Mouse (Mus musculus) myocyte (in vitro differentiated cells): ENCODE measurements around the gene Nod1. TPM values are rescaled to one million over a fixed set of nuclear protein-coding genes. Genes with fewer than 3 reads are reported as not detected.

Experiments used
- H3K27me3 ChIP-seq: one replicate; pipeline ENCODE4 v1.6.1; 2011; ENCODE audit not compliant: control insufficient read depth, insufficient read depth, insufficient read length
- H3K36me3 ChIP-seq: one replicate; pipeline ENCODE4 v1.6.1; 2011; ENCODE audit not compliant: control insufficient read depth, insufficient read depth
- H3K4me2 ChIP-seq: one replicate; pipeline ENCODE4 v1.6.1; 2011; ENCODE audit warnings: low read depth, control low read depth
- H3K4me3 ChIP-seq: one replicate; pipeline ENCODE4 v1.5.1; 2011; ENCODE audit warnings: mild to moderate bottlenecking, control low read depth, moderate library complexity
- H3K79me2 ChIP-seq: one replicate; pipeline ENCODE4 v1.6.1; 2011; ENCODE audit not compliant: control insufficient read depth, insufficient read depth
- H3ac ChIP-seq: one replicate; pipeline ENCODE4 v1.6.1; 2011; ENCODE audit not compliant: control insufficient read depth, insufficient read length
- CEBPB ChIP-seq: IDR thresholded peaks from 2 replicates; pipeline ENCODE4 v1.6.1; 2011; ENCODE audit warnings: mild to moderate bottlenecking, moderate library complexity; ENCODE audit not compliant: poor library complexity, insufficient read depth, severe bottlenecking
- E2F4 ChIP-seq: IDR thresholded peaks from one replicate; pipeline ENCODE4 v1.6.1; 2011; ENCODE audit warnings: mild to moderate bottlenecking, control low read depth, moderate library complexity; ENCODE audit not compliant: insufficient read depth
- MAX ChIP-seq: IDR thresholded peaks from one replicate; pipeline ENCODE4 v1.6.1; 2011; ENCODE audit warnings: low read depth, mild to moderate bottlenecking, control low read depth
- MYOD1 ChIP-seq, 3 experiments: IDR thresholded peaks; one replicate each; pipeline ENCODE4 v1.6.1; 2011; ENCODE audit warnings: control low read depth in 2 of 3, low read depth in 2 of 3, mild to moderate bottlenecking in 2 of 3, moderate library complexity in 1 of 3; ENCODE audit not compliant: insufficient read length in 2 of 3, control insufficient read depth in 1 of 3
- MYOG ChIP-seq, 3 experiments: IDR thresholded peaks; one replicate each; pipeline ENCODE4 v1.6.1; 2011; ENCODE audit warnings: control low read depth in 2 of 3, low read depth in 2 of 3, mild to moderate bottlenecking in 2 of 3; ENCODE audit not compliant: insufficient read length in 2 of 3, control insufficient read depth in 1 of 3, insufficient read depth in 1 of 3
- POLR2A ChIP-seq: IDR thresholded peaks from one replicate; pipeline ENCODE4 v1.6.1; 2011; ENCODE audit warnings: low read depth, mild to moderate bottlenecking, control low read depth, moderate library complexity; ENCODE audit not compliant: insufficient read length
- POLR2AphosphoS2 ChIP-seq: IDR thresholded peaks from one replicate; pipeline ENCODE4 v1.6.1; 2011; ENCODE audit warnings: low read depth, control low read depth; ENCODE audit not compliant: insufficient read length
- REST ChIP-seq: IDR thresholded peaks from one replicate; pipeline ENCODE4 v1.6.1; 2011; ENCODE audit warnings: mild to moderate bottlenecking, control low read depth, moderate library complexity; ENCODE audit not compliant: insufficient read depth, insufficient read length
- SRF ChIP-seq: IDR thresholded peaks from one replicate; pipeline ENCODE4 v1.6.1; 2011; ENCODE audit warnings: low read depth; ENCODE audit not compliant: control insufficient read depth, insufficient read length
- TCF12 ChIP-seq: IDR thresholded peaks from one replicate; pipeline ENCODE4 v1.6.1; 2011; ENCODE audit warnings: mild to moderate bottlenecking, control low read depth; ENCODE audit not compliant: poor library complexity, insufficient read depth, severe bottlenecking
- TCF3 ChIP-seq: IDR thresholded peaks from one replicate; pipeline ENCODE4 v1.6.1; 2011; ENCODE audit warnings: low read depth, control low read depth; ENCODE audit not compliant: insufficient read length
- USF1 ChIP-seq: IDR thresholded peaks from one replicate; pipeline ENCODE4 v1.6.1; 2011; ENCODE audit warnings: low read depth, mild to moderate bottlenecking, control low read depth, moderate library complexity
- polyA plus RNA-seq: library from polyadenylated mRNA; unstranded; fragments of >200 nt; fragmentation: generic; extraction: Trizol; gene quantifications from one replicate; pipeline ENCODE4 v1.2.1, GENCODE M21; 2012; ENCODE audit warnings: missing spikeins

Nod1 gene
- polyA plus RNA-seq, 1 experiment: 1.5 TPM

DNA sequence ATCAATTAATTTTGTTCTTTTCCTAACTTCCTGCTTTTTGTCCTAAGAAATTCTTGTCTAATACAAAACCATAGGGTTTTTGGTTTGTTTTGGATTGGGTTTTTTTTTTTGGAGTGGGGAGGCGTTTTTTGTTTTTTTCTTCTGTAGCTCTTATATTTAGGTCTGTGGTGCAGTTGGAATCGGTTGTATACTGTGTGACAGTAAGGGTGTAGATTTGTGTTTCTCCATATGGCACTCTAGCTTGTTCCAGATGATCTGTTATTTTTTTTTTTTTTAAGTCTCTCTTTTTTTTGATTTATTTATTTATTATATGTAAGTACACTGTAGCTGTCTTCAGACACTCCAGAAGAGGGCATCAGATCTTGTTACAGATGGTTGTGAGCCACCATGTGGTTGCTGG is 72.2 kb downstream of the Nod1 start:
- Histone ChIP-seq H3K36me3 (no peaks in the 10 kb centered on the region), H3K27me3 (no peaks in the 10 kb centered on the region), H3K4me2 (no peak overlapping the region), H3ac (no peak overlapping the region), H3K79me2 (no peaks in the 10 kb centered on the region), H3K4me3 (no peak overlapping the region)
- TF ChIP-seq TCF12 (no peak), CEBPB (no peak), MAX (no peak), USF1 (no peak), SRF (no peak), REST (no peak), E2F4 (no peak), MYOD1 (IDR thresholded peaks at IDR 0.05; ENCODE audit: control insufficient read depth in 1 of 3, insufficient read length in 2 of 3, low read depth in 2 of 3) (no peak), POLR2A (no peak), TCF3 (no peak), POLR2AphosphoS2 (no peak), MYOG (IDR thresholded peaks at IDR 0.05; ENCODE audit: control insufficient read depth in 1 of 3, insufficient read depth in 1 of 3, insufficient read length in 2 of 3, low read depth in 2 of 3) (no peak)

DNA sequence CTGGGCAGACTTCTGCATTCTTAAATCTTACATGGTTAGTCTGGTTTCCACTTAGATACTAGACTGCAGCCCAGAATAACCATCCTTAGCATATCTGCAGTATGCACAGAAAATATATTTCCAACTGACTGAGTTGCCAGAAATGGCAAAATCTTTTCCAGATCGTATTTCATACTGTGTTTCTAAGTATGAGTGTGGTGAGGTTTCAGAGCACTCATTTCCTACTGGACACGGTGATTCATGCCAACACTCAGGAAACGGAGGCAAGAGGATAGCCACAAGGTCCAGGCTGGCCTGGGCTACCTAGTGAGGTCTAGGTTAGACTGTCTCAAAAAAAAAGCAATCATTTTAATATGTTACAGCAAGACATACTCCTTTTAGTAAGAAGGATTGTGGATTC is 81.0 kb downstream of the Nod1 start:
- Histone ChIP-seq H3K79me2 (no peaks in the 10 kb centered on the region), H3K4me2 (no peak overlapping the region), H3K4me3 (no peak overlapping the region), H3K27me3 (no peaks in the 10 kb centered on the region), H3K36me3 (no peaks in the 10 kb centered on the region), H3ac (no peak overlapping the region)
- no peak for TF ChIP-seq TCF3
- TF ChIP-seq SRF: no peak
- TF ChIP-seq REST: no peak
- no peak for TF ChIP-seq E2F4
- TF ChIP-seq POLR2AphosphoS2: no peak
- no peak for TF ChIP-seq TCF12
- TF ChIP-seq CEBPB: no peak

DNA sequence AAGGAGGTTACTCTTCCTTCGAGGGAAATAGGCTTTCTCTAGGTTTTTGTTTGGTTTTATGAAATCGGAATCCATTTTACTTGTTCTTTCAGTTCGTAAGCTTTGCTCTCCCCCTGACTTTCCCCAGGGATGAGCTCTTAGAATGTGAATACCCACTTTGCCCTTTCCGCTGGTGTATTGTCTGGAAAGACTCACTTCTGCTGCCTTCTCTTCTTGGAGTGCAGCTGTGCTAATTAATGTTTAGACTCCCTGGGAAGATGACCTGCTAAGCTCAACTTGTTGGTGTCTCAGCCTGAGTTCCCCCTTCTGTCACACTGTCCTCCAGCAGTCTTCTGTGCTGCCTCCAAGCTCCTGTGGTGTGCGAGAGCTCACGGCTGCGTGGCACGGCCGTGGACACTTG is 82.2 kb downstream of the Nod1 start:
- H3K4me2 ChIP-seq: no peak overlapping the region
- H3ac ChIP-seq: no peak overlapping the region
- no peaks in the 10 kb centered on the region for H3K27me3 ChIP-seq
- H3K36me3 ChIP-seq: no peaks in the 10 kb centered on the region
- TF ChIP-seq CEBPB (no peak), SRF (no peak), POLR2AphosphoS2 (no peak), USF1 (no peak), REST (no peak), E2F4 (no peak), MAX (no peak), MYOG (IDR thresholded peaks at IDR 0.05; ENCODE audit: control insufficient read depth in 1 of 3, insufficient read depth in 1 of 3, insufficient read length in 2 of 3, low read depth in 2 of 3) (no peak)
- H3K4me3 ChIP-seq: no peak overlapping the region
- no peaks in the 10 kb centered on the region for H3K79me2 ChIP-seq

DNA sequence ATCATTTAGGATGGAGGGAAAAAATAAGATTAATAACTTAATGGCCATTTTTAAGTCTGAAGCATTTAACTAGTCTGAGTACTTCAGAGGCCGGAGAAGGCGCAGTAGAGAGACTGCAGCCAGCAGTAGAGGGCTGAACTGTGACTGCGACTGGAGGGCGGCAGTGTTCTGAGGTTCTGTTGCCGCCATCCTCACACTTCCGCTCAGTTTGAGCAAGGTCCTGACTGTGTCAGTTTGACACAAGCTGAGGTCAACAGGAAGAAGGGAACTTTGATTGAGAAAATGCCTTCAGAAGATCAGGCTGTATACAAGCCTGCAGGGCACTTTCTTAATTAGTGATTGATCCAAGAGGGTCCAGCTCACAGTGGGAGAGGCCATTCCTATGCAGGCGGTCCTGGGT is 86.2 kb downstream of the Nod1 start:
- Histone ChIP-seq H3K79me2 (no peaks in the 10 kb centered on the region), H3K4me2 (no peak overlapping the region), H3K36me3 (no peaks in the 10 kb centered on the region), H3ac (no peak overlapping the region), H3K27me3 (no peaks in the 10 kb centered on the region), H3K4me3 (no peak overlapping the region)
- TF ChIP-seq MYOG (IDR thresholded peaks at IDR 0.05; ENCODE audit: control insufficient read depth in 1 of 3, insufficient read depth in 1 of 3, insufficient read length in 2 of 3, low read depth in 2 of 3) (no peak), REST (no peak), CEBPB (no peak), USF1 (no peak), MYOD1 (IDR thresholded peaks at IDR 0.05; ENCODE audit: control insufficient read depth in 1 of 3, insufficient read length in 2 of 3, low read depth in 2 of 3) (no peak)

DNA sequence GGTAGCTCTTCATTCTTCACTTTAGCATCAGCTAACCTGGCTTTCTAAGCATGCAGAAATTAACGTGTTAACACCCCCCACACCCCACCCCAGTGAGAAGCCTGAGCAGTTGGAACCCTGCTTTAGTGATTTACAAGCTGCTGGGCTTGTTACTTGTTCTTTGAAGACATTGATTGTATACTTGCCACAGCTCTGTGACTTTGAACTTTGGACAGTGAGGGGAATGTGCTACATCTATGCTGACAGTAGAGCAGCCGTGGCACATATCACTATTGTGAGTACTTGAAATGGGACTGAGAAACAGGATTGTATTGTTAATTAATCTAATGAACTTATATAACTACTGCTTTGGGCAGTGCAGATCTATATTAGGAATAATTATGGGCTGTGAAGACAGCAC is 89.0 kb downstream of the Nod1 start:
- no peak overlapping the region for H3ac ChIP-seq
- no peak for TF ChIP-seq CEBPB
- no peak for TF ChIP-seq USF1
- no peak for TF ChIP-seq TCF3
- no peak for TF ChIP-seq POLR2AphosphoS2
- TF ChIP-seq MAX: no peak
- no peak for TF ChIP-seq TCF12
- TF ChIP-seq E2F4: no peak
- no peak for TF ChIP-seq SRF
- TF ChIP-seq REST: no peak
- H3K27me3 ChIP-seq: no peaks in the 10 kb centered on the region
- H3K79me2 ChIP-seq: no peaks in the 10 kb centered on the region
- H3K4me2 ChIP-seq: no peak overlapping the region
- H3K4me3 ChIP-seq: no peak overlapping the region
- H3K36me3 ChIP-seq: no peaks in the 10 kb centered on the region
